Mouse (Mus musculus) gastrocnemius, adult 2 months (tissue): ENCODE data around the gene Cpeb4. TPM values are rescaled to one million over a fixed set of nuclear protein-coding genes. Genes with fewer than 3 reads are reported as not detected.

Experiments used
- DNase-seq: peaks from one replicate; pipeline ENCODE4 v3.0.0; 2022
- H3K27ac ChIP-seq: fragments of 200-600 bp; 2 replicates; pipeline ENCODE4 v1.8.1; 2022; ENCODE audit warnings: mild to moderate bottlenecking
- H3K4me3 ChIP-seq: fragments of 200-600 bp; 2 replicates; pipeline ENCODE4 v1.8.1; 2022; ENCODE audit warnings: mild to moderate bottlenecking, moderate library complexity
- CTCF ChIP-seq: fragments of 200-600 bp; IDR thresholded peaks from 2 replicates; pipeline ENCODE4 v1.8.1; 2022; ENCODE audit warnings: antibody characterized with exemption, mild to moderate bottlenecking, moderate library complexity
- intact Hi-C: fragments of 180-260 bp; cut with DNase I; formaldehyde crosslinking; loops from one replicate; pipeline ENCODE4 v1.15.1; 2025
- total RNA-seq, 2 experiments: library from RNA; stranded (reverse); gene quantifications; 2 replicates each; pipeline ENCODE4 v1.2.3; 2021

The Cpeb4 gene
- total RNA-seq, 2 experiments from 2014 or later, result 95.0 to 120 TPM

DNA sequence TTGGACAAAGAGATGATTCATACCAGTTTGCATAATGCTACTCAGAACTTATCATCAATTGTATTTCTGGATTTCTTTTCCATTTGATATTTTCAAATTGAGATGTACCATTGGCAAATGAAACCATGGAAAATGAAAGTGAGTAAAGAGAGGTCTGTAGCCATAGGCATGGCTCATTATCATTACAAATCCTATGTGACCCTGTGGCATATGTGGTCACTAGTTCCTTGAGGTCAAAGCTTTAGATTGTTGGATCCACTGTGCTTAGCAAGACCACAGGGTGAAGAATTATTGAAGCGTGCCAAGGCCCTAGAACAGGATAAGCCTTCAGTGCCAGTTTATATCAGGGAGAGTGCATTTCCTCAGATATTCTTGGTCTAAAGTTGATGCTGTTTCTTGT, 45.8 kb downstream of the Cpeb4 start:
- Histone ChIP-seq H3K4me3 (no peak overlapping the region), H3K27ac (no peak overlapping the region)
- intact Hi-C loops, result no loop called here
- TF ChIP-seq CTCF, result no peak
- DNase-seq, result no peak

DNA sequence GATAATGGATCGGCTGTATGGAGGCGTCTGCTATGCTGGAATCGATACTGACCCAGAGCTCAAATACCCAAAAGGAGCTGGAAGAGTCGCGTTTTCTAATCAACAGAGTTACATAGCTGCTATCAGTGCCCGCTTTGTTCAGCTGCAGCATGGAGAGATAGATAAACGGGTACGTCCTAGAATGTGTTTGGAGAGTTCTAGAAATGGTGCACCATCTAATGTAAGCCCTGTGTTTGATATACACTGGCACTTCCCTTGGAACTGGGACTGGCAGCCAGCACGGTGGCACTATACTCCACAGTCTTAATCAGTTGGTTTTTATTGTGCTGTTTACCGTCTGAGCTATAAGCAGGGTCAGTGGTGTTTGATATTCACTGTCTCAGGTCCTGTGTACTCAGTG, 58.0 kb downstream of the Cpeb4 start:
- TF ChIP-seq CTCF, result no peak
- Histone ChIP-seq H3K27ac (no peak overlapping the region), H3K4me3 (no peak overlapping the region)
- intact Hi-C loops, result no loop called here
- DNase-seq, result no peak

DNA sequence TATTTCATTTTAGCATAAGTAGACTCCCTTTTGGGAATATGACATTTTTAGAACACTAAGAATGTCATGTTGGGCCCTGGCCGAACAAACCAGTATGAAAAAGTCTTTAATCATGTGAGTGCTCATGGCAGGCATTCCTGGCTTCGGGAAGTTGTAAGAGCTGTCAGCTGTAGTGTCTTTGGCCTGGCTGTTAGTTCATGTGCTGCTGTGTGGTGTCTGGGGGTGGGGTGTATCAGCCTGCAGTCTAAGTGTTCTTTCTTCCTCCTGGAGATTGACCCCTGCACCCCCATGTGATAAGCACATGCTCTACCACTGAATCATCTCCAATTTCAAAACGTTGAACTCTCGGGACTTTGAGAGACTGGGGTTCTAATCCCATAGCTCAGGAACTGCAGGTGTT, 63.6 kb downstream of the Cpeb4 start:
- H3K4me3 ChIP-seq, result no peak overlapping the region
- intact Hi-C loops, result no loop called here
- DNase-seq, result no peak
- H3K27ac ChIP-seq, result peak overlapping the region; percentile 13; the same call in 1 of the 2 replicates
- no peak for TF ChIP-seq CTCF

DNA sequence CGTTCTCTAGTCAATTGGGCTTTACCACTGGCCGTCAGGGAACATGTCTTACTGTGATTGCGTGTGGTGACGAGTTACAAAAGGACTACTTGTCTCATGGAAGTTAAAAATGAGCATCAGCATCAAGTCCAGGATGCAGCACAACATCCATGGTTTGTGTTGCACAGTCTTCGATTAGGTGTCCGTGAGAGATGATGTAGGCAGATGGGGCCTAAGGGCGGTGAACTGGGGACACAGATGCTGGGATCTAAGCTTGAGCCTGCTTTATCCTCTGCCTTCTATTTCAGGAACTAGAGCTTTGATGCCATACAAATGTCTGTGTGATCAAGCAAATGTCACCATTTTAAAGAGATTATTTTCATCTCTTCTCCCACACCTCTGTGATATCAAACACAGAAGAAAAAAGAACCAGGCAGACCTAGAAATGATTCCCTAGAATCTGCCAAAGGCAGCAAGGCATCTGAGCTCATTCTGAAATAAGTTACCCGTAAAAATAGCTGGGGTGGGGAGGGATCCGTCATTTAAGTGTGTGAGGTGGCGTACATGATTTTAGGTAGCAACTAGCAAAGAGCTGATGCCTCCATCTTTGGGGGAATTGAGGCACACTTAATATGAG, 65.0 kb downstream of the Cpeb4 start:
- Histone ChIP-seq H3K4me3 (no peak overlapping the region), H3K27ac (no peak overlapping the region)
- DNase-seq, result no peak
- TF ChIP-seq CTCF, result no peak
- intact Hi-C loops, result no loop called here

DNA sequence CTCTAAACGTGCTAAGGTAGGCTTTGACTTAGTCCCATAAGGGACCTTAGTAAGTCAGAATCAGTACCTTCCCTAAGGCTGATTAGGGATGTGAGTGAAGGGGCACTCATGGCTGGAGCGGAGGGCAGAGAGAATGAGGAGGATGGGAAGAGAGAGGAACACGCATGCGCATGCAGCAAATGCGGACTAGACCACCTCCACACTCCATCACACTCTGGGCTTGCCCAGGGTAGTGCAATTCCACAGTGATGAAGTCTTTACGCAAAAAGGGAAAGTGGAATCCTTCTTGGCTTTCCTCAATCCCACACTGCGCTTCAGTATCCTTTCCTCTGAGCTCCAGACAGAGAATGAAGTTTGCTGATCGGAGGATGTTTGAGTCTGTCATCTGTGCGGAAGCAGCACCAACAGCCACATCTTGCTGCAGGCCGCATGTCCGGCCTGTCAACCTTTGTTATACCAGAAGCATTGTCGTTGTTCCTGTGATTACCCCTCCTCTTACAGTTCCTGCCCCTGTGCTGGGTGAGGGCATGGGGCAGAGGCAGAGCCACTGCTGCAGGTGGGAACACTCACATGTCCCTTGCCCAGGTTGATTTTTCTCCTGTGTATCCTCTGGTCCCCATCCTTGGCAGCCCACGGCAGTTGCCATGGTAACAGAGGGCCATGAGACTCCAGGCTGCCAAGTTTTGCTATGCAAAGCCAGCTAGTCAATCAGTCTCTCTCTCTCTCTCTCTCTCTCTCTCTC, 69.1 kb downstream of the Cpeb4 start:
- H3K4me3 ChIP-seq, result no peak overlapping the region
- DNase-seq, result no peak
- no peak for TF ChIP-seq CTCF
- H3K27ac ChIP-seq, result no peak overlapping the region
- intact Hi-C loops, result no loop called here

DNA sequence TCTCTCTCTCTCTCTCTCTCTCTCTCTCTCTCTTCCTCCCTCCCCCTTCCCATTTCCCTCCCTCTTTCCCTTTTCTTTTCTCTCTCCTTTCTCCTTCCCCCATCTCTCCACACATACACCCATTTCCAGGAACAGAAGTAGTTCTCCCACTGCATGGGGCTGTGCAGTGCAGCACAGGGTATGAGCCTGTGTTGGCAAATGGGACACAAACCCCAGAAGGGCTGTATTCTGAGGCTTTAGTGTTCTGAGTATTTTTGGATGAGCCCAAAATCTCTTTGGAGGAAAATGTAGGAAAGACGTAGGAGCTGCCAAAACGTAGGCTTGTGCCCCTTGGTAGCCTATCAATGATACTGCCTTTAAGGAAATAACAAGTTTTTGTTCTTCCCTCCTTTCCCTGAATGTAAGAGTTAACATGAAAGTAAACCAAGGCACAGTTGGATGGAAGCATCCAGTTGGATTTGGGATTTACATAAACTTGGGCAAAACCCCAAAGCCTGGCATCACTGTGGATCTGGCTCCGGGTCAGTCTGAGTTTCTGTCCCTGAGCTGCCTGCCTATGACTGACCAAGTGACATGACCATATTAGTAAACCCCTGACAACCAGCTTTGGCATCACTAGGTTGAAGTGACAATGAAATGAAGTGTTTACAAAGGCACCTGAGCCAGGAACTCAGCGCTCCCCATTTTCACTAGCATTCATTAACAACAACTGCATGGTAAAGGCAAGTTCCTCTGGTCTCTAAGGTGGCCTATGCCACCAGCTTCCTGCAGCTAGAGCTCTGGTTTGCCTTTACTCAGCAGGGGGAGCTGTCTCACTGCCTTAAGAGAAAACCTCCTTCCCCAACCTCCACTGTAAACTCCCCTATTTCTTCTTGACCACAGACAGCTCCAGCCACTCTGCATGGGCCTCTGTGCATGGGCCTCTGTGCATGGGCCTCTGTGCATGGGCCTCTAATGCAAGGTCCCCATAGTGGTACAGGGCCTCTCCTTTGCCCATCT, 69.9 kb downstream of the Cpeb4 start:
- Histone ChIP-seq H3K27ac (no peak overlapping the region), H3K4me3 (no peak overlapping the region)
- TF ChIP-seq CTCF, result peak; percentile 27; the same call in 1 of the 2 replicates
- intact Hi-C loops, result no loop called here
- DNase-seq, result no peak

DNA sequence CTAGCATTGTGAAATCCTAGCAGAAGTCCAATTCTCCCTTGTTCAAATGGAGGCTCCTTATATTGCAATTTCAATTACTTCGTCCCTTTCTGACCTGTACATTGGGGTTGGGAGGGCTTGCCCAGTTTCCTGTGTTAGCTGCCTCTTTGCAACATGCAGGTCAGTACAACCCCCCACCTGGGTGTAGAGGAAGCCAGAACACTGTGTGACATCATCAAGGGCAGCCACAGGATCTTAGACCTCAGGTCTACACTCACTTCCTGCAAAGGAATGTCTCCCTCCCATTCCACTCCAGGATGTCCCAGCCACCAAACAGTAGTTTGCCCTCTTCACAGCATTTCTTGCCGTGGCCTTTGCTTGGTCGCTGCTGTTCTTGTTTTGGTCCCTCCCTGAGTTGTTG, 73.5 kb downstream of the Cpeb4 start:
- DNase-seq, result no peak
- intact Hi-C loops, result no loop called here
- H3K27ac ChIP-seq, result no peak overlapping the region
- no peak overlapping the region for H3K4me3 ChIP-seq
- no peak for TF ChIP-seq CTCF

DNA sequence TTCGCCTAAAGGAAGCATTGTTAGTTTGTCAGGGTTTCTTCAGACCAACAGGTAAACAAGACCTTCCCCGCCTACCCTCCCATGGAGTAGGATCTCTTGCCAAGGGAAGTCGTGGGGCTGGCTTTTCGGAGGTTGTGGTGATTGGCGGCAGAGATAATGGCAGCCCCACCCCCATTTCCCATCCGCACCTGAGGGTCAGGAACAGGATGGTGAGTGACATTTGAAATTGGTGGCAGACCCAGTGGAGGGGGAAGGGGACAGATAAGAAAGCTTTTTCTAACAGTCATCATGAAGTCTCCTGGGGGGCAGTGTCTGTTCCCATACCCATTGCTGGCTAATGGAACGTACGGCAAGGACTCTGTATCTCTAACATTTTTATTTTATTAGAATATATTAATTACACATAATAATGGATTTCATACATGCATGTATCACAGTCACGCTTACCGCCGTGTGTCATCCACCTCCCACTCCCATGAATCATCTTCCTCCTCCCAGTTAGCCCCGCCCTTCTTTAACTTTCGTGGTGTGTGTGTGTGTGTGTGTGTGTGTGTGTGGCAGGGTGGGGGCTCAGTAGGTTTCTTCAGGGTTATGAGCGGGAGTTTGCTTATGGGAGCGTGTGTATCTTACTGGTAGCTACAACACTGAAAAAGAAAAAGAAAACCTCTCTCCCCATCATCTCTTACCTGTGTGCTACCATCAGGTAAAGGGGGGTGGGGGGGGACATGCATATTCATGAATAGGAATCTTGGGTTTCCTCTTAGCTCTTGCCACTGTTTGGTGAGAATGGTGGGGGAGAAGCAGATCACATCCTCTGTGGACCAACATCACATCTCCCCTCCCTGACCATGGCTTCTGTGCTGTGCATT, 76.7 kb downstream of the Cpeb4 start:
- TF ChIP-seq CTCF, result no peak
- no peak for DNase-seq
- intact Hi-C loops, result no loop called here
- peak overlapping the region; percentile 70 for H3K4me3 ChIP-seq
- H3K27ac ChIP-seq, result peak overlapping the region; percentile 72; the same call in 1 of the 2 replicates

DNA sequence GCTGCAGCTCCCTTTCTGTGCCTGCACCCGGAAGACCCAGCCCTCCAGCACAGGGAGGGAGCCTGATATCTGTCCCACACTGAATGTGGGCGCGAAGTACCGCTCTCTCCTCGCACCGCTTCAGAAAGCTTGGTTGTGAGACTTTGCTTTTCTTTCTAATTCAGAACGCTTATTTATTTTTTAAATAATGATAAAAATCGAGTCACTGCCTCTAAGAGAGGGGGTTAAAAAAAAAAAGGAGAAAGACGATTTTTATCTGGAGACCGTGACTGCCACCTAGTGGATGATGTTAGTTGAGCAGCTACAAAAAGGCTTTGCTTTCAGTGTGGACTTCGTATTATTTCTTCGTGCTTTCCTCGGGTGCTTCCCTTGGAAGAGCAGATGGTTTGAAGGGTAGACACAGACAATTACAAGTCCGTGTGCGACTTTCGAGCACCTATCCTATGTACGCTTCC, 77.3 kb downstream of the Cpeb4 start:
- H3K4me3 ChIP-seq, result peak overlapping the region; percentile 70
- peak; percentile 60 for DNase-seq
- H3K27ac ChIP-seq, result peak overlapping the region; percentile 72
- intact Hi-C loops, result no loop called here
- peak; percentile 88 for TF ChIP-seq CTCF

DNA sequence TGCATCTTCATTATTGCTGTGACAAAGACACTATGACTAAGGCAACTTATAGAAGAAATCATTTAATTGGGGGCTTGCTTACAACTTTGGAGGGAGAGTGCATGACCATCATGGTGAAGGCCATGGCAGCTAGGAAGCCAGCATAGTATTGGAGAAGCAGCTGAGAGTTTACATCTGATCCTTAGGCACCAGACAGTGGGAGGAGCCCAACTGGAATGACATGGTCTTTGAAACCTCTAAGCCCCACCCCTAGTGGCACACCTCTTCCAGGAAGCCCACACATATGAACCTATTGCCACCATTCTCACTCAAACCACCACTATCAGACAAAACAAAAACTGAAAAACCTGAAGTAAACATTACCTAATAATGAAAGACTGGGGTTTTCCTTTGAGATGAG, 88.1 kb downstream of the Cpeb4 start:
- no peak for TF ChIP-seq CTCF
- Histone ChIP-seq H3K4me3 (no peak overlapping the region), H3K27ac (no peak overlapping the region)
- DNase-seq, result no peak
- intact Hi-C loops, result no loop called here

DNA sequence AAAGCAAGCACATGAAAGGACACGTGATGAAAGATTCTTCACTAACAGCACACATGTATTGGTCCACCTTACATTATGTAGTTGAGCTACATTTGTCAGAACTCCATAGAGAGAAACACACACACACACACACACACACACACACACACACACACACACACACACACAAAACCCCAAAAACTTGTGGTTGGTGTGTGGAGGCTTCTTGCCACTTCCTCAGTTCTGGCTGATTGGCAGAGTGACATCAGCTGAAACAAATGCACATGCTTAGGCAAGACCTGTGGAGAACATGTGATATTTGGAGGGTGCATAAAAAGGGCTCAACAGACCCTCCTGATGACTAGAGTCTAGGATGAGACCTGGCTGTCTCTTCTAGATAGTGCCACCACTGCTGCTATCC, 92.0 kb downstream of the Cpeb4 start:
- no peak overlapping the region for H3K27ac ChIP-seq
- no peak overlapping the region for H3K4me3 ChIP-seq
- intact Hi-C loops, result no loop called here
- TF ChIP-seq CTCF, result no peak
- DNase-seq, result no peak
